Mouse (Mus musculus) heart, embryonic 12.5 days (tissue): ENCODE measurements around the gene Rnf220. TPM values are rescaled to one million over a fixed set of nuclear protein-coding genes. Genes with fewer than 3 reads are reported as not detected.

Experiments
- ATAC-seq: fragments of 200-750 bp; cut with Nextera tagmentation; 2 replicates; pipeline ENCODE4 v1.8.0; 2017; ENCODE audit warnings: moderate TSS enrichment, moderate library complexity; ENCODE audit not compliant: insufficient number of reproducible peaks, low FRiP score
- H3K27ac ChIP-seq: fragments of 300-500 bp; sonication (generic); 2 replicates; pipeline ENCODE4 v1.5.1; 2016; ENCODE audit warnings: mild to moderate bottlenecking, moderate library complexity; ENCODE audit not compliant: poor library complexity, severe bottlenecking
- H3K27me3 ChIP-seq: fragments of 300-500 bp; sonication (generic); replicated peaks from 2 replicates; pipeline ENCODE4 v1.6.1; 2016; ENCODE audit warnings: mild to moderate bottlenecking, moderate library complexity
- H3K36me3 ChIP-seq: fragments of 300-500 bp; sonication (generic); 2 replicates; pipeline ENCODE4 v1.6.1; 2016; ENCODE audit warnings: mild to moderate bottlenecking, moderate library complexity
- H3K4me1 ChIP-seq: fragments of 300-500 bp; sonication (generic); replicated peaks from 2 replicates; pipeline ENCODE4 v1.6.1; 2016; ENCODE audit warnings: mild to moderate bottlenecking
- H3K4me2 ChIP-seq: fragments of 300-500 bp; sonication (generic); 2 replicates; pipeline ENCODE4 v1.6.1; 2016; ENCODE audit warnings: mild to moderate bottlenecking, moderate library complexity
- H3K4me3 ChIP-seq: fragments of 300-500 bp; sonication (generic); 2 replicates; pipeline ENCODE4 v1.5.1; 2016; ENCODE audit warnings: mild to moderate bottlenecking
- H3K9ac ChIP-seq: fragments of 300-500 bp; sonication (generic); 2 replicates; pipeline ENCODE4 v1.6.1; 2016; ENCODE audit warnings: mild to moderate bottlenecking, moderate library complexity
- H3K9me3 ChIP-seq: fragments of 300-500 bp; sonication (generic); replicated peaks from 2 replicates; pipeline ENCODE4 v1.6.1; 2016; ENCODE audit warnings: mild to moderate bottlenecking, moderate library complexity
- WGBS: fragments of 180-500 bp; shearing (Covaris S2); methylation state at CpG from one replicate; pipeline ENCODE4 v1.1.7; 2016; 5-methylcytosine and 5-hydroxymethylcytosine counted together
- polyA plus RNA-seq: library from polyadenylated mRNA; unstranded; fragments of >200 nt; fragmentation: Nextera tagmentation; extraction: Ambion mirVana; gene quantifications from 2 replicates; pipeline ENCODE4 v1.2.1, GENCODE M21; 2016

Gene Rnf220
- polyA plus RNA-seq, 1 experiment from 2014 or later = 55.8 TPM

- Histone ChIP-seq H3K4me3 (no peak overlapping the region), H3K27me3 (peaks cover 12% of the 10 kb centered on the region; the same call in 1 of the 2 replicates), H3K27ac (no peak overlapping the region), H3K36me3 (no peaks in the 10 kb centered on the region), H3K4me2 (no peak overlapping the region), H3K9me3 (no peaks in the 10 kb centered on the region), H3K4me1 (peaks cover 6% of the 10 kb centered on the region), H3K9ac (no peak overlapping the region)
- 43% methylated on average over 11 of the region's 11 CpGs for WGBS
- no peak; the same call in 1 of the 2 replicates for ATAC-seq
These were observed 165.9 kb downstream of the Rnf220 start for GRCm38 (mm10) chr4:117330836-117331475.

GRCm38 (mm10) chr4:117330132-117330531 is 166.7 kb downstream of the Rnf220 start:
- 79% methylated on average over 3 of the region's 3 CpGs for WGBS
- H3K4me3 ChIP-seq = no peak overlapping the region
- no peak for ATAC-seq

GRCm38 (mm10) chr4:117326915-117327314 is 169.9 kb downstream of the Rnf220 start:
- H3K27me3 ChIP-seq = peaks cover 26% of the 10 kb centered on the region
- no peaks in the 10 kb centered on the region for H3K36me3 ChIP-seq
- H3K4me3 ChIP-seq = no peak overlapping the region
- H3K9me3 ChIP-seq = no peaks in the 10 kb centered on the region
- no peak overlapping the region for H3K4me2 ChIP-seq
- H3K9ac ChIP-seq = no peak overlapping the region
- peaks cover 11% of the 10 kb centered on the region for H3K4me1 ChIP-seq
- no peak for ATAC-seq
- 59% methylated on average over 3 of the region's 3 CpGs for WGBS
- H3K27ac ChIP-seq = no peak overlapping the region

More at GRCm38 (mm10) chr4:117330132-117330531, 166.7 kb downstream of the Rnf220 start:
- no peak overlapping the region for H3K4me2 ChIP-seq
- H3K27ac ChIP-seq = no peak overlapping the region
- no peaks in the 10 kb centered on the region for H3K36me3 ChIP-seq
- H3K9me3 ChIP-seq = no peaks in the 10 kb centered on the region
- peaks cover 6% of the 10 kb centered on the region for H3K4me1 ChIP-seq
- no peak overlapping the region for H3K9ac ChIP-seq
- peaks cover 12% of the 10 kb centered on the region; the same call in 1 of the 2 replicates for H3K27me3 ChIP-seq

GRCm38 (mm10) chr4:117325076-117325475 is 171.8 kb downstream of the Rnf220 start:
- Histone ChIP-seq H3K27ac (no peak overlapping the region), H3K9me3 (no peaks in the 10 kb centered on the region), H3K4me2 (no peak overlapping the region), H3K27me3 (peaks cover 42% of the 10 kb centered on the region), H3K4me1 (peaks cover 5% of the 10 kb centered on the region; the same call in 1 of the 2 replicates), H3K4me3 (no peak overlapping the region), H3K36me3 (no peaks in the 10 kb centered on the region), H3K9ac (no peak overlapping the region)
- ATAC-seq = no peak
- 86% methylated on average over 2 of the region's 2 CpGs for WGBS

GRCm38 (mm10) chr4:117323515-117324344 is 173.1 kb downstream of the Rnf220 start:
- WGBS = 16% methylated on average over 14 of the region's 14 CpGs
- Histone ChIP-seq H3K27me3 (peaks cover 55% of the 10 kb centered on the region), H3K9ac (no peak overlapping the region), H3K36me3 (no peaks in the 10 kb centered on the region), H3K4me1 (0 out of 2 replicates have a peak, but pooled peaks cover 5% of the 10 kb centered on the region), H3K27ac (no peak overlapping the region), H3K4me2 (no peak overlapping the region), H3K4me3 (no peak overlapping the region), H3K9me3 (no peaks in the 10 kb centered on the region)
- ATAC-seq = no peak; the same call in 1 of the 2 replicates

GRCm38 (mm10) chr4:117321011-117321410 is 175.8 kb downstream of the Rnf220 start:
- no peak for ATAC-seq
- H3K4me1 ChIP-seq = peaks cover 15% of the 10 kb centered on the region

GRCm38 (mm10) chr4:117318508-117318907 is 178.3 kb downstream of the Rnf220 start:
- Histone ChIP-seq H3K4me2 (no peak overlapping the region), H3K4me1 (peaks cover 10% of the 10 kb centered on the region), H3K27me3 (peaks cover 97% of the 10 kb centered on the region), H3K36me3 (no peaks in the 10 kb centered on the region), H3K4me3 (no peak overlapping the region), H3K9ac (no peak overlapping the region), H3K9me3 (no peaks in the 10 kb centered on the region), H3K27ac (no peak overlapping the region)
- 86% methylated on average over 9 of the region's 9 CpGs for WGBS
- no peak for ATAC-seq

More at GRCm38 (mm10) chr4:117321011-117321410, 175.8 kb downstream of the Rnf220 start:
- Histone ChIP-seq H3K27me3 (peaks cover 77% of the 10 kb centered on the region), H3K9me3 (no peaks in the 10 kb centered on the region), H3K9ac (no peak overlapping the region), H3K4me3 (no peak overlapping the region), H3K27ac (no peak overlapping the region), H3K36me3 (no peaks in the 10 kb centered on the region), H3K4me2 (no peak overlapping the region)
- 50% methylated on average over 5 of the region's 5 CpGs for WGBS

GRCm38 (mm10) chr4:117317701-117318190 is 179.1 kb downstream of the Rnf220 start:
- Histone ChIP-seq H3K4me2 (peak overlapping the region; percentile 9; the same call in 1 of the 2 replicates), H3K9me3 (no peaks in the 10 kb centered on the region), H3K36me3 (no peaks in the 10 kb centered on the region), H3K9ac (no peak overlapping the region), H3K27me3 (peaks cover 97% of the 10 kb centered on the region), H3K27ac (no peak overlapping the region), H3K4me3 (no peak overlapping the region), H3K4me1 (peaks cover 17% of the 10 kb centered on the region)
- no peak for ATAC-seq
- WGBS = 10% methylated on average over 18 of the region's 18 CpGs

- Histone ChIP-seq H3K27me3 (peaks cover 91% of the 10 kb centered on the region), H3K9me3 (no peaks in the 10 kb centered on the region), H3K36me3 (no peaks in the 10 kb centered on the region), H3K4me2 (no peak overlapping the region), H3K9ac (no peak overlapping the region), H3K4me1 (peaks cover 27% of the 10 kb centered on the region), H3K4me3 (no peak overlapping the region), H3K27ac (no peak overlapping the region)
- WGBS = 39% methylated on average over 6 of the region's 6 CpGs
- ATAC-seq = no peak
These were observed 180.1 kb downstream of the Rnf220 start for GRCm38 (mm10) chr4:117316800-117317199.

- no peak overlapping the region for H3K4me3 ChIP-seq
- ATAC-seq = no peak
- no peaks in the 10 kb centered on the region for H3K9me3 ChIP-seq
- 80% methylated on average over 16 of the region's 16 CpGs for WGBS
- no peak overlapping the region for H3K4me2 ChIP-seq
- H3K27me3 ChIP-seq = peaks cover 90% of the 10 kb centered on the region
- H3K36me3 ChIP-seq = no peaks in the 10 kb centered on the region
- H3K27ac ChIP-seq = no peak overlapping the region
- peaks cover 27% of the 10 kb centered on the region for H3K4me1 ChIP-seq
- no peak overlapping the region for H3K9ac ChIP-seq
These were observed 181.9 kb downstream of the Rnf220 start for GRCm38 (mm10) chr4:117314849-117315500.

GRCm38 (mm10) chr4:117313085-117313424 is 183.8 kb downstream of the Rnf220 start:
- WGBS = 2% methylated on average over 4 of the region's 4 CpGs
- peak overlapping the region; percentile 26 for H3K4me3 ChIP-seq
- H3K27me3 ChIP-seq = peaks cover 73% of the 10 kb centered on the region

More at GRCm38 (mm10) chr4:117313085-117313424, 183.8 kb downstream of the Rnf220 start:
- peak; percentile 42; the same call in 1 of the 2 replicates for ATAC-seq
- Histone ChIP-seq H3K4me2 (peak overlapping the region; percentile 67), H3K9ac (0 out of 2 replicates have a peak overlapping the region, but pooled peaks have one; percentile 4), H3K36me3 (no peaks in the 10 kb centered on the region), H3K27ac (no peak overlapping the region), H3K4me1 (peaks cover 26% of the 10 kb centered on the region), H3K9me3 (peaks cover 7% of the 10 kb centered on the region; the same call in 1 of the 2 replicates)
